Mouse (Mus musculus) midbrain, embryonic 13.5 days (tissue): ENCODE data around the gene Vmn1r227. TPM values are rescaled to one million over a fixed set of nuclear protein-coding genes. Genes with fewer than 3 reads are reported as not detected.

Experiments used
- ATAC-seq: fragments of 200-750 bp; cut with Nextera tagmentation; 2 replicates; pipeline ENCODE4 v1.8.0; 2017; ENCODE audit warnings: mild to moderate bottlenecking, moderate TSS enrichment, moderate library complexity
- H3K27ac ChIP-seq: fragments of 300-500 bp; sonication (generic); 2 replicates; pipeline ENCODE4 v1.5.1; 2015; ENCODE audit warnings: inconsistent platforms, mild to moderate bottlenecking, moderate library complexity
- H3K27me3 ChIP-seq: fragments of 300-500 bp; sonication (generic); 2 replicates; pipeline ENCODE4 v1.6.1; 2015; ENCODE audit warnings: mild to moderate bottlenecking, inconsistent platforms
- H3K36me3 ChIP-seq: fragments of 300-500 bp; sonication (generic); 2 replicates; pipeline ENCODE4 v1.6.1; 2015; ENCODE audit warnings: mild to moderate bottlenecking, inconsistent platforms
- H3K4me1 ChIP-seq: fragments of 300-500 bp; sonication (generic); replicated peaks from 2 replicates; pipeline ENCODE4 v1.6.1; 2015; ENCODE audit warnings: inconsistent platforms
- H3K4me2 ChIP-seq: fragments of 300-500 bp; sonication (generic); replicated peaks from 2 replicates; pipeline ENCODE4 v1.6.1; 2015; ENCODE audit warnings: moderate library complexity, mild to moderate bottlenecking, inconsistent platforms
- H3K4me3 ChIP-seq: fragments of 300-500 bp; sonication (generic); replicated peaks from 2 replicates; pipeline ENCODE4 v1.5.1; 2015; ENCODE audit warnings: mild to moderate bottlenecking, inconsistent platforms
- H3K9ac ChIP-seq: fragments of 300-500 bp; sonication (generic); replicated peaks from 2 replicates; pipeline ENCODE4 v1.6.1; 2015; ENCODE audit warnings: mild to moderate bottlenecking, inconsistent platforms
- H3K9me3 ChIP-seq: fragments of 300-500 bp; sonication (generic); 2 replicates; pipeline ENCODE4 v1.6.1; 2016; ENCODE audit warnings: mild to moderate bottlenecking, inconsistent platforms
- WGBS: fragments of 180-500 bp; shearing (Covaris S2); methylation state at CpG from one replicate; pipeline ENCODE4 v1.1.7; 2015; 5-methylcytosine and 5-hydroxymethylcytosine counted together
- polyA plus RNA-seq: library from polyadenylated mRNA; unstranded; fragments of >200 nt; fragmentation: Nextera tagmentation; extraction: Ambion mirVana; gene quantifications from 2 replicates; pipeline ENCODE4 v1.2.1, GENCODE M21; 2015

Vmn1r227 gene
- polyA plus RNA-seq, result not detected in 2 replicates

GRCm38 (mm10) chr17:20729543-20729942 is at the start of gene Vmn1r227:
Vmn1r227 (plus strand) TSS chr17:20729843.
- WGBS, result 43% methylated on average over 1 of the region's 1 CpGs
- ATAC-seq, result no peak
- no peak within 1 kb of the TSS for H3K27ac ChIP-seq
- no peak within 1 kb of the TSS for H3K4me3 ChIP-seq
- no peak within 1 kb of the TSS for H3K4me2 ChIP-seq
- H3K9me3 ChIP-seq, result peaks cover 7% of the 10 kb centered on the region; the same call in 1 of the 2 replicates
- H3K36me3 ChIP-seq, result no peaks in the 10 kb centered on the region
- no peaks in the 10 kb centered on the region for H3K4me1 ChIP-seq
- H3K27me3 ChIP-seq, result no peaks in the 10 kb centered on the region
- no peak within 1 kb of the TSS for H3K9ac ChIP-seq

DNA sequence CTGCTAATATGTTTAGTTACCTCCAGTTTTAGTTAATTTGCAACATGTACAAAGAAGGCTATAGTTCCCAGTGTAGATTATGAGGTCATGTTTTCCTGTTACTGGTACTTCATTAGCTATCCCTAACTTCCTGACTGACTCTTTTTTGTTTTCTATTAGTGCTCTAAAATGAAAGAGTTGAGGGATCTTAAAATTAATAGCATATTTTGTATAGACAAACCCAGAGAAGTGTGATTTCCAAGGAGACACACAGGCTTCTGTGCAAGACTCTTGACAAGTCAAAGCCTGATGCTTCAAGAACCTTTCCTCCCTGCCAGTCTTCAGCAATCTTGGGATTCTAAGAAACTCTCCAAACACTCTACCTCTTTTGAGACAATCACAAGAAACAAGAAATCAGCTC is 47.1 kb upstream of the Vmn1r227 start, which contains the start of gene Vmn1r226:
TSS of gene Vmn1r226 (plus strand) at position 301 of the 400 bp plus-strand sequence.
- no peak for ATAC-seq
- Histone ChIP-seq H3K4me1 (no peaks in the 10 kb centered on the region), H3K4me3 (no peak within 1 kb of the TSS), H3K9ac (no peak within 1 kb of the TSS), H3K36me3 (no peaks in the 10 kb centered on the region), H3K27ac (no peak within 1 kb of the TSS), H3K4me2 (no peak within 1 kb of the TSS), H3K27me3 (no peaks in the 10 kb centered on the region), H3K9me3 (peaks cover 13% of the 10 kb centered on the region; the same call in 1 of the 2 replicates)

DNA sequence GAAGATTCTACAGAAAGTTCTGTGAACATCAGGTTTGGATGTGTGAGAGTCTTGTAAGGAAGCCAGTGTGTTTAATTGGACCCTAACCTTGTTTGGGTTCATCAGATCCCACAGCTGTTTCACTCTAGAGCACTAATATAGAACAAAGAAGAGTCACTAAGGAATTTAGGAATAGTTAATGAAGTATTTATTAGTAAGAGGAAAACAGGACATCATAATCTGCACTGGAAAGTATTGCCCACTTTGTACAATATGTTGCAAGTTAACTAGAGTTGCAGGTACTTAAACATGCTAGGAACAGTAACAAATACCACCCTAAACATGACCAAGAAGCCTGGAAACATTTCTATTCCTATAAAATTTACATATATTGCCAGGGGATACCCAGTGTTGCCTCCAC is 56.4 kb downstream of the Vmn1r227 start, which contains the start of gene Vmn1r228:
TSS of gene Vmn1r228 (minus strand) at position 101 of the 400 bp plus-strand sequence.
- H3K4me1 ChIP-seq, result no peaks in the 10 kb centered on the region
- no peak for ATAC-seq
- no peak within 1 kb of the TSS for H3K4me3 ChIP-seq

More for the DNA sequence above, 56.4 kb downstream of the Vmn1r227 start, which contains the start of gene Vmn1r228:
- no peaks in the 10 kb centered on the region for H3K36me3 ChIP-seq
- H3K4me2 ChIP-seq, result no peak within 1 kb of the TSS
- H3K9me3 ChIP-seq, result peaks cover 7% of the 10 kb centered on the region
- H3K27ac ChIP-seq, result no peak within 1 kb of the TSS
- no peak within 1 kb of the TSS for H3K9ac ChIP-seq
- H3K27me3 ChIP-seq, result no peaks in the 10 kb centered on the region

Other genes with a start within 250 kb of the Vmn1r227 start
- gene Vmn2r108, start 248.5 kb upstream of the Vmn1r227 start, polyA plus RNA-seq, result not detected in 2 replicates
- not detected in 2 replicates for gene Vmn1r225, start 231.7 kb upstream of the Vmn1r227 start, polyA plus RNA-seq
- not detected in 2 replicates for gene Vmn2r109, start 165.1 kb upstream of the Vmn1r227 start, polyA plus RNA-seq
- gene Vmn2r110, start 133.4 kb upstream of the Vmn1r227 start, polyA plus RNA-seq, result not detected in 2 replicates
- gene Fpr-rs3, start 105.0 kb upstream of the Vmn1r227 start, polyA plus RNA-seq, result not detected in 2 replicates
- not detected in 2 replicates for gene Vmn1r226, start 47.0 kb upstream of the Vmn1r227 start, polyA plus RNA-seq
- not detected in 2 replicates for gene Vmn1r228, start 56.3 kb downstream of the Vmn1r227 start, polyA plus RNA-seq
- 0.03 TPM in 1 of 2 replicates, not detected in the other for gene Vmn1r229, start 81.7 kb downstream of the Vmn1r227 start, polyA plus RNA-seq
- not detected in 2 replicates for gene Vmn1r230, start 110.6 kb downstream of the Vmn1r227 start, polyA plus RNA-seq
- gene Vmn1r231, start 175.2 kb downstream of the Vmn1r227 start, polyA plus RNA-seq, result not detected in 2 replicates
- not detected in 2 replicates for gene Vmn1r232, start 189.9 kb downstream of the Vmn1r227 start, polyA plus RNA-seq
- 636 and 655 TPM in 2 replicates for gene Ppp2r1a, start 215.5 kb downstream of the Vmn1r227 start, polyA plus RNA-seq